Mouse (Mus musculus) T-helper 1 cell (primary cell): Measurements from ENCODE around the gene Tsc1.

Experiments used
- in situ Hi-C: fragments of 300-600 bp; cut with MboI, MseI; formaldehyde crosslinking; loops from one replicate; pipeline ENCODE4 v1.15.1; 2025; ENCODE audit warnings: high pct_unique_total_duplicates

The Tsc1 gene

DNA sequence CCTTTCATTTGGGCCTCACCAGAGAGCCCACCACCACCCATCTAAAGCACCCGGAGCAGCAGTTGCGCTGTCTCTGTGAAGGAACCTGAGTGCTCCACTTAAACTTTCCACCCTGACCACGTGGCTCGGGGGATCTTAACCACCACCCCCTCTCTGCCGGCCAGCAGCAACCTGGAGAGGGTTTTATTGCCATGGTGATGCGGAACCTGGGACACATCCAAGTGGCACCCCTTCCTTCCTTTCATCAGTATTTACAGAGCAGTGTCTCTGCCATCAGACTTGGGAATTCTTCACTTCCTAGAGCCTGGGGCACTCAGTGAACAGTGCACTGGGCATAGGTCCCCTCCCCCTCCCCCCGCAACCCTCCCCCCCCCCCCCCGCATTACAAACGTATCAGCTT lies 82.9 kb downstream of the Tsc1 start:
- in situ Hi-C loops = no loop called here

GRCm38 (mm10) chr2:28727786-28728404 lies 86.9 kb downstream of the Tsc1 start:
- in situ Hi-C loops = no loop called here

- in situ Hi-C loops = no loop called here
These were observed 89.6 kb downstream of the Tsc1 start for GRCm38 (mm10) chr2:28730676-28731075.

- in situ Hi-C loops = no loop called here
These were observed 96.1 kb downstream of the Tsc1 start for GRCm38 (mm10) chr2:28737112-28737511.

- in situ Hi-C loops = no loop called here
These were observed 99.1 kb downstream of the Tsc1 start for GRCm38 (mm10) chr2:28740159-28740558.
